Mouse (Mus musculus): ENCODE measurements around the gene Capn10. TPM values are rescaled to one million over a fixed set of nuclear protein-coding genes. Genes with fewer than 3 reads are reported as not detected.
"Not testable (repeated sequence)": the region's sequence is repeated elsewhere in the genome, so short reads cannot be mapped to it uniquely, and the experiment has no call there.

Gene Capn10
- polyA plus RNA-seq, 1 experiment from 2014 or later: 37.7 TPM

- peak overlapping the region; percentile 44 for H3K4me3 ChIP-seq
- not testable (repeated sequence) for H3K9me3 ChIP-seq
- 13% methylated on average over 11 of the region's 11 CpGs for WGBS
Observed at GRCm38 (mm10) chr1:92956571-92957335, 22.6 kb downstream of the Capn10 start.

DNA sequence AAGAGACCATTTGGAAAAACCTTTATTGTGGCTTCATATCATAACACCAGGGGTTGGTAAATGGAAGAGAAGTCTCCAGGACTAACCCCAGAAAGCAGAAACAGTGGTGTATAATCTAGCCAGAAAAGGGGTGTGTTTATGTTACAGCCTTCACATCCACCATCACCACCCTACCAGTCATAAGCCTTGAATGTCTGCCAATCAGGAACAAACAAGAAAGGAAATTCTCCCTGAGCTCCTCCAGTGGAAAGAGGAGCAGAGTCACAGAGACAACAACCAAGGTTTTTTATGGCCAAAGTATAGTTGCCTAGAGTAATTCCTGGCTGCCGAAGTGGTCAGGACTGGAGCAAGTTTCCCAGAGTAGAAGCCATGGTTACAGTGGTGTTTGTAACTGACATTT, 24.8 kb downstream of the Capn10 start:
- no peaks in the 10 kb centered on the region for H3K36me3 ChIP-seq (replicated peaks)
- H3K4me3 ChIP-seq: no peak overlapping the region
- 0 out of 2 replicates have a peak, but pooled peaks cover 3% of the 10 kb centered on the region for H3K4me1 ChIP-seq
- WGBS: 89% methylated on average over 1 of the region's 1 CpGs
- no peak for DNase-seq (ENCODE audit: low spot score)
- no peaks in the 10 kb centered on the region for H3K27me3 ChIP-seq (replicated peaks; ENCODE audit: low read depth, poor library complexity, severe bottlenecking)
- H3K9me3 ChIP-seq: no peaks in the 10 kb centered on the region
- H3K27ac ChIP-seq (replicated peaks): no peak overlapping the region

More at GRCm38 (mm10) chr1:92956571-92957335, 22.6 kb downstream of the Capn10 start:
- H3K4me1 ChIP-seq; DNase-seq (ENCODE audit: low spot score); H3K27me3 ChIP-seq (replicated peaks; ENCODE audit: low read depth, poor library complexity, severe bottlenecking); H3K27ac ChIP-seq (replicated peaks); H3K36me3 ChIP-seq (replicated peaks): not testable (repeated sequence)

DNA sequence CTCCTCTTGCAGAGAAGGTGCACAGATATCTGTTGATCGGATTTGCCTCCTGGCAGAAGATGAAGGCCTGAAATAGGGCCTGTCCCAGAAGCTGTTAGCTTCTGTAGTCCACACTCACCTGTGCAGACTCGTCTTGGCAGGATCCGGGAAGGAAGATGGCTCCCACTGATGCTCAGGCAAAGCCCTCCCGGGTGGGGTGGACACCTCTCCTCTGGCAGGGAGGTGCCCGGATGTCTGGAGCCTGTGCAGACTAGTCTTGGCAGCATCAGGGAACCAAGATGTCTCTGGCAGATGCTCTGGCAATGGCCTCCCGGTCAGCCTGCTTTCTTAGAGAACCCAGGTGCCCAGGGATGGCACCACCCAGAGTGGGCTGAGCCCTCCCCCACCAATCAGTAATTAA, 36.6 kb downstream of the Capn10 start:
- H3K36me3 ChIP-seq (replicated peaks); H3K4me1 ChIP-seq; H3K9me3 ChIP-seq; H3K4me3 ChIP-seq; H3K27ac ChIP-seq (replicated peaks); DNase-seq (ENCODE audit: low spot score); H3K27me3 ChIP-seq (replicated peaks; ENCODE audit: low read depth, poor library complexity, severe bottlenecking): not testable (repeated sequence)
- WGBS: 85% methylated on average over 6 of the region's 6 CpGs

DNA sequence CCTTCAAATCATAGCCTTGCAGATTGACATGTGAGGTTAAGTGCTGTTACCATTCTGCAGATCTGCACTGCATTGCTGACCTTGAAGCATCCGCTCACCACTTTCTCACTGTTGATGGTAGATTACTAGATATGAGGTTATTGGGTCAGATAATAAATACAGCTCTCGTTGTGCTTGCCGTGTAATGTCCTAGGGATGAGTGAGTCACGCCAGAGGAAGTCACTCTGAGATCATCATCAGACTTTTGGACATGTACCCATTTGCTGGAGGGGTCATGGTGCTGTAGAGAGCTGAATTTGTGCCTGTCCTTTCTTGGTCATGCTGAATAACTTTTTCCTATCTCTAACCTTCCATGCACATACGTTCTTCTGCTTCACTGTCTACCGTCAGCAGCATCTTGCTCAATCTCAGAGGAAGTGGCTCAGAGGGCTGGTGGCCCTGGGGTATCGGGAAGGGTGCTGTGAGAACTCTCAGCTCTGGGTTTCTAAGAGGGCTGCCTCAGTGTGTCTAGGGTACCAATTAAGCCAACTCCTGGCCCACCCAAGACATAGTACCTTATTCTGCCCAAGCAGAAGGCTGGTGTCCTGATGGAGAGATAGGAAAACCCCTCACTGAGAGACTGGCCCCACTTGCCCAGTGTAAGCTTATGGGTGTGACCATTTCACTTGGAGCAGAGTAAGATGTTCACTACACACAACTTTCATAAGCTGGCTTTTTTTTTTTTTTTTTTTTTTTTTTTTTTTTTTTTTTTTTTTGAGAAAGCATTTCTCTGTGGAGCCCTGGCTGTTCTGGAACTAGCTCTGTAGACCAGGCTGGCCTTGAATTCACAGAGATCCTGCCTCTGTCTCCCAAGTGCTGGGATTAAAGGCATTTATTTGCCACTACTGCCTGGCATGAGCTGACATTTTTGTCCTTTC, 38.0 kb downstream of the Capn10 start:
- Histone ChIP-seq H3K4me3 (no peak overlapping the region), H3K9me3 (no peaks in the 10 kb centered on the region), H3K27me3 (replicated peaks; ENCODE audit: low read depth, poor library complexity, severe bottlenecking) (peaks cover 3% of the 10 kb centered on the region), H3K27ac (replicated peaks) (no peak overlapping the region), H3K4me1 (peaks cover 11% of the 10 kb centered on the region), H3K36me3 (replicated peaks) (no peaks in the 10 kb centered on the region)
- WGBS: 89% methylated on average over 7 of the region's 7 CpGs
- DNase-seq (ENCODE audit: low spot score): no peak

DNA sequence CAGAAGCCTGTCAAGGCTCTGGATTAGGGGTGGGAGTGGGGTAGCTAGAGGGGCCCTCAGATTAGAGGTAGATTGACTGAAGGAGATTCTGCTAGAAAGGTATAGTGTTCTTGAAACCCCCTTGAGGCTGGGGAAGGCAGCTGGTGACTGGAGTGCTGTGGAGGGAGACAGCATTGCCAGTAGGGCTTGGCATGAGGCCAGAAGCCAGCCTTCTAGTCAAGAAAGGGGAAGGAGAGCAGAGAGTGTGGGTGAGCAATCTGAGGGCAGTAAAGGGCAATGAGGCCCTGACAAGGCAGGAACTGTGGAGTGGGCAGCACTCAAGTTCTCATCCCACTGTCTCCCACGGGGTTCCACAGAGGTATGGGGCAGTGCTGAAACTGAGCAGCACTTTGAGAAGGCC, 38.7 kb downstream of the Capn10 start:
- WGBS: 68% methylated on average over 1 of the region's 1 CpGs
- peaks cover 10% of the 10 kb centered on the region for H3K27me3 ChIP-seq (replicated peaks; ENCODE audit: low read depth, poor library complexity, severe bottlenecking)
- no peaks in the 10 kb centered on the region for H3K9me3 ChIP-seq
- no peak overlapping the region for H3K27ac ChIP-seq (replicated peaks)
- H3K4me3 ChIP-seq: no peak overlapping the region
- H3K4me1 ChIP-seq: peaks cover 11% of the 10 kb centered on the region
- no peaks in the 10 kb centered on the region for H3K36me3 ChIP-seq (replicated peaks)
- no peak for DNase-seq (ENCODE audit: low spot score)

GRCm38 (mm10) chr1:92976141-92976566, 42.0 kb downstream of the Capn10 start:
- Histone ChIP-seq H3K27me3 (replicated peaks; ENCODE audit: low read depth, poor library complexity, severe bottlenecking) (peaks cover 25% of the 10 kb centered on the region), H3K4me1 (peaks cover 23% of the 10 kb centered on the region), H3K36me3 (replicated peaks) (no peaks in the 10 kb centered on the region), H3K4me3 (no peak overlapping the region), H3K9me3 (no peaks in the 10 kb centered on the region), H3K27ac (replicated peaks) (no peak overlapping the region)
- DNase-seq (ENCODE audit: low spot score): no peak
- WGBS: 62% methylated on average over 6 of the region's 6 CpGs

DNA sequence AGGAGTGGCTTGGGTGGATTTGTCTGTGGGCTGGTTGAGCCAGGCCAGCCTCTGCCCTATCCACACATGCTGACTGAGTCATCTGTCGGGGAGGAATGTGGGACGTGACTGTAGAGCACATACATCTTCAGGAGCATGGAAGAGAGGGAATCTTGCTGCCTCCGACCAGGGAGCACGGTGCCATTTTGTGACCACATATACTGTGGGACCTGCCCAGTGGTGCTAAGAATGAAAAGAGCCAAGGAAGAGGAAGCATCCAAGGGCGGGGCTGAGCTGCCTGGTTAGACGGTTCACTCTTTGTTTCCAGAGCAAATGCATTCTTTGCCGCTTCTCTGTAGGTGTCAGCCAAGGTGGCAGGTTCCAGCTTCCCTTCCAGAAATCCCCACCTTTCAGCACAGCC, 44.5 kb downstream of the Capn10 start:
- peaks cover 25% of the 10 kb centered on the region for H3K27me3 ChIP-seq (replicated peaks; ENCODE audit: low read depth, poor library complexity, severe bottlenecking)
- no peaks in the 10 kb centered on the region for H3K9me3 ChIP-seq
- WGBS: 42% methylated on average over 7 of the region's 7 CpGs
- H3K27ac ChIP-seq (replicated peaks): no peak overlapping the region
- no peak overlapping the region for H3K4me3 ChIP-seq
- no peak for DNase-seq (ENCODE audit: low spot score)
- H3K36me3 ChIP-seq (replicated peaks): no peaks in the 10 kb centered on the region
- peaks cover 24% of the 10 kb centered on the region for H3K4me1 ChIP-seq

DNA sequence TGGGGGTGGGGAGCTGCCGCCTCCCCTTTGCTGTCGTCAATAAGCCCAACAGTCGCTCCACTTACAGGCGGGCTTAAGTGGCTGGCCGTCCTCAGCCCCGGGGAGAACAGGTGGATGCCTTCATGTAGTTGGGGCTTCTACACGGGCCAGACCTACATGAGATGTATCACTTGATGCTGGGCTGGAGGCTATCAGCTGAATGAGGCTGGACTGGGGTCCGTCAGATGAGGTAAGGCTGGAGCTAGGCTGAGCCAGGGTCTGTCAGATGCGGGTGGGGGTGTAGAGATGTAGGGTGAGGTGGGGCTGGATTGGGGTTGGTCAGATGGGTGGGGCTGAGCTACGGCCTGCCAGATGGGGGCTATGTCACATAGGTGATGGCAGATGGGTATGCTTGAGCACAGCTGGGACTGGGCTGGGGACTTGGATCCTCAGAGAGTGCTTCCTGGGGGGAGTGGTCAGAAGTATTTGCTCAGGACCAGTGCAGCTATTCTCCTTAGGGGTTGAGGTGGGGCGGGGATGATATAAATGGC, 45.0 kb downstream of the Capn10 start:
- WGBS: 32% methylated on average over 11 of the region's 11 CpGs
- H3K27ac ChIP-seq (replicated peaks): no peak overlapping the region
- H3K4me3 ChIP-seq: no peak overlapping the region
- no peaks in the 10 kb centered on the region for H3K9me3 ChIP-seq
- DNase-seq (ENCODE audit: low spot score): peak; percentile 17
- peaks cover 24% of the 10 kb centered on the region for H3K4me1 ChIP-seq
- peaks cover 25% of the 10 kb centered on the region for H3K27me3 ChIP-seq (replicated peaks; ENCODE audit: low read depth, poor library complexity, severe bottlenecking)
- H3K36me3 ChIP-seq (replicated peaks): no peaks in the 10 kb centered on the region

- no peak overlapping the region for H3K4me3 ChIP-seq
- no peak overlapping the region for H3K27ac ChIP-seq (replicated peaks)
- peaks cover 25% of the 10 kb centered on the region for H3K27me3 ChIP-seq (replicated peaks; ENCODE audit: low read depth, poor library complexity, severe bottlenecking)
- H3K9me3 ChIP-seq: no peaks in the 10 kb centered on the region
- no peaks in the 10 kb centered on the region for H3K36me3 ChIP-seq (replicated peaks)
- H3K4me1 ChIP-seq: peaks cover 19% of the 10 kb centered on the region
- 81% methylated on average over 7 of the region's 7 CpGs for WGBS
- DNase-seq (ENCODE audit: low spot score): no peak
Observed at GRCm38 (mm10) chr1:92981056-92981845, 47.1 kb downstream of the Capn10 start.

DNA sequence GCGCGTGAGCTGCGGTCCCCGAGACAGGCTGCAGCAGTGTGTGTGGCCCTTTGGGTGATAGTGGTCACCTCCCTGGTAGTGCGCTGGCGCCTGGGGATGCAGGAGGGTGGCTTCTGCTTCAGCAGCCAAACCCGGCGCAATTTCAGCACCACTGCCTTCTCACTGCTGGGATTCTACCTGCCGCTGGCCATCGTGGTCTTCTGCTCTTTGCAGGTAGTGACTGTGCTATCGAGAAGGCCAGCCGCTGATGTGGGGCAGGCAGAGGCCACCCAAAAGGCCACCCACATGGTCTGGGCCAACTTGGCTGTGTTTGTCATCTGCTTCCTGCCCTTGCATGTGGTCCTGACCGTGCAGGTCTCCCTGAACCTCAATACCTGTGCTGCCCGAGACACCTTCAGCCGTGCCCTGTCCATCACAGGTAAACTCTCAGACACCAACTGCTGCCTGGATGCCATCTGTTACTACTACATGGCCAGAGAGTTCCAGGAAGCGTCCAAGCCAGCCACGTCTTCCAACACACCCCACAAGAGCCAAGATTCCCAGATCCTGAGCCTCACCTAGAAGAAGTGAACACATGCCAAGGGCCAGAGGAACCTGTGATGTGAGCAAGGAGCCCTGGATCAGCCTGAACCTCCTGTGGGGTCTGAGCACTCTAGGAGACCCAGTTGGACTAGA, 48.9 kb downstream of the Capn10 start:
- 92% methylated on average over 17 of the region's 17 CpGs for WGBS
- Histone ChIP-seq H3K27ac (replicated peaks) (no peak overlapping the region), H3K4me3 (no peak overlapping the region), H3K36me3 (replicated peaks) (no peaks in the 10 kb centered on the region), H3K9me3 (no peaks in the 10 kb centered on the region), H3K27me3 (replicated peaks; ENCODE audit: low read depth, poor library complexity, severe bottlenecking) (peaks cover 14% of the 10 kb centered on the region), H3K4me1 (peaks cover 13% of the 10 kb centered on the region)
- DNase-seq (ENCODE audit: low spot score): no peak

DNA sequence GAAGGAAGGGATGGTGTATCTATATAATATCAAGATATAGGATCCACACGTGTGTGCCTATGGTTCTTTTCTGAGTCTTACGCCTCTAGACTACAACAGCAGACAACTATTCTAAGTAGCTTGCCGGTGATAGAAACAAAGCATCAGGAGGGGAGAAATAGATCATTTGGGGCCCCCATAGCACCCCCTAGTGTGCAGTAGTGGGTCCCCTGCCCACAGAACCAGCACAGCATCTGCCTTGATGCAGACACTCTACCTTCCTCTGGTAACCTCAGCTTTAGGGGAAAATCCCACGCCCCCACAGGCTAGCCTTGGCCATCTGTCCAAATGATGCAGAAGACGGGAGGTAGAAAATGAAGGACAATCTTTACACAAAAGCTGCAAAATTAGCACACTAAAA, 50.8 kb downstream of the Capn10 start:
- no peak overlapping the region for H3K27ac ChIP-seq (replicated peaks)
- no peak for DNase-seq (ENCODE audit: low spot score)
- no peak overlapping the region for H3K4me3 ChIP-seq
- no peaks in the 10 kb centered on the region for H3K27me3 ChIP-seq (replicated peaks; ENCODE audit: low read depth, poor library complexity, severe bottlenecking)
- WGBS: 92% methylated on average over 5 of the region's 5 CpGs
- no peaks in the 10 kb centered on the region for H3K9me3 ChIP-seq
- no peaks in the 10 kb centered on the region for H3K36me3 ChIP-seq (replicated peaks)
- H3K4me1 ChIP-seq: 0 out of 2 replicates have a peak, but pooled peaks cover 4% of the 10 kb centered on the region
